Mouse (Mus musculus) thymus, postnatal 0 days (tissue): ENCODE results near the gene Bglap3. TPM values are rescaled to one million over a fixed set of nuclear protein-coding genes. Genes with fewer than 3 reads are reported as not detected.

ENCODE experiments used
- DNase-seq: peaks from one replicate; pipeline ENCODE4 v3.0.0-alpha.2; 2015; ENCODE audit warnings: low spot score
- polyA plus RNA-seq: library from polyadenylated mRNA; unstranded; fragments of >200 nt; fragmentation: Nextera tagmentation; extraction: Ambion mirVana; gene quantifications from 2 replicates; pipeline ENCODE4 v1.2.1, GENCODE M21; 2015

Gene Bglap3
- polyA plus RNA-seq, 1 experiment from 2014 or later: 2.6 TPM

DNA sequence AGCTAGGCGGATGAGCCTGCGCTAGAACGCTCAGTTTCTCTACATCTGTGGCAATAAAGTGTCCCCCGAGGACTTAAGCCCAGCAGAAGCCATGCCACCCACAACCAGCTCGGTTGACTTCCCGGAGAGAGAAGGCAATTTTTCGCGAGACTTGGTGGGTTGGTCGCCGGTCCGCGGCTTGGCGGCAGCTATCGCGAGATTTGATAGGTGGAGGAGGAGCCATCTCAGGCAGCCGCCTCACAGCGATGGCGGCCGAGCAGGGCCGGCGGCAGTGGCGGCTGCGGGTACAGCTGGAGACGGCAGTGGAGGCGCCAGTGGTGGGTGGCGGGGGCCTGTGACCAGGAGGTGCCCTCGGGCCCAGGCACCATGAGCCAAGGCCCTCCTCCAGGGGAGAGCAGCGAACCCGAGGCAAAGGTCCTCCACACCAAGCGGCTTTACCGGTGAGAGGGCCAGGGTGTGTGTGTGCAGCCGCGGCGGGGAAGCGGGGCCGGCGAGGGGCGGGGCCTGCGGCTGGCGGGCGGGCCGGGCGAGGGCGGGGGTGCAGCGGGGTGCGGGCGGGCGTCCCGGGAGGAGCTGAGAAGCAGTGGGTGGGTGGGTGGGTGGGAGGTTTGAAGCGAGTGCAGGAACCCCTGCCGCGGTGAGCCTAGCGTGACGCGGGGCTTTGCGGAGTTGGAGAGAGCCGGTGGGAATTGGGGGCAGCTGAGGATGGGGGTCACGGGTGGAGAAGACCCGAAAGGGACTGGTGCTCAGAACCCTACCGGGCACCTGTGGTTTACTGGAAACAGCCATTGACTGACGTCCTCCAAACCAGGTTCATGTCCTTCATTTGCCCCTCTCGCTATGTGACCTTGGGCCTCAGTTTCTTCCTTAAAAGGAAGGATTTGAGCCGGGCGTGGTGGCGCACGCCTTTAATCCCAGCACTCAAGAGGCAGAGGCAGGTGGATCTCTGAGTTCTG, 36.2 kb downstream of the Bglap3 start, which contains the start of the genes Tmem79 and Smg5:
TSS of gene Tmem79 (minus strand) at position 91 of the 956 bp plus-strand sequence.
TSS of gene Smg5 (plus strand) at position 203 of the 956 bp plus-strand sequence.
- DNase-seq: peak; percentile 96

- DNase-seq: peak; percentile 7
These were observed 37.0 kb downstream of the Bglap3 start for GRCm38 (mm10) chr3:88335436-88336053.

DNA sequence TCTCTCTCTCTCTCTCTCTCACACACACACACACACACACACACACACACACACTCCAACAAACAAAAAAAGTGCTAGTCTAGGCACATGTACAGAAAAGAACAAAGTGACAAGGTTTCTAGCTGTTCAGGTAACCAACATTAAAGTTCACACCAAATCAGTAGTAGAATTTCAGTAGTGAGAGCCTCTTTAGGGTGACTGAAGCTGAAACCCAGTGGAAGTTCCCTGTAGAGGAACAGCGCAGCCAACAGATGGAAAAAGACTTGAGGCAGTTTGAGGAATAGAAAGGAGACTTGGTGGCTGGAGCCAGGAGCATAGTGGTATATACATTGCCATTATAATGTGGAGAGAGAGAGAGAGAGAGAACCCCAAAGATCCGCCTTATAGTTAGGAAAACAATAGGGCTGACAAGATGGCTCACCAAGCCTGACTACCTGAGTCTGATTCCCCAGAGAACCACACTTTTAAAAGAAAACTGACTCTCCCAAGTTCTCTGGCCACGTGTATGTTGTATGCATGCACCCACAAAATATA, 37.6 kb downstream of the Bglap3 start:
- DNase-seq: no peak

GRCm38 (mm10) chr3:88334029-88334658, 38.4 kb downstream of the Bglap3 start:
- no peak for DNase-seq

- peak; percentile 73 for DNase-seq
These were observed 41.3 kb downstream of the Bglap3 start for GRCm38 (mm10) chr3:88331282-88331681.

GRCm38 (mm10) chr3:88328956-88329355, 43.6 kb downstream of the Bglap3 start:
- no peak for DNase-seq

- peak; percentile 66 for DNase-seq
These were observed 47.6 kb downstream of the Bglap3 start, which contains the start of gene Glmp for GRCm38 (mm10) chr3:88324951-88325405. TSS of gene Glmp (plus strand) at chr3:88325023.

Other genes with a start within 250 kb of the Bglap3 start
- gene Mef2d, start 230.4 kb downstream of the Bglap3 start, polyA plus RNA-seq: 32.0 and 32.2 TPM in 2 replicates
- gene Rhbg, start 118.0 kb downstream of the Bglap3 start, polyA plus RNA-seq: 0.58 and 0.66 TPM in 2 replicates
- gene Gm38392, start 85.5 kb downstream of the Bglap3 start, polyA plus RNA-seq: 0.33 TPM in 1 of 2 replicates, not detected in the other
- gene Tsacc, start 75.7 kb downstream of the Bglap3 start, polyA plus RNA-seq: 15.6 and 16.2 TPM in 2 replicates
- gene Cct3, start 75.6 kb downstream of the Bglap3 start, polyA plus RNA-seq: 401 and 428 TPM in 2 replicates
- 209 and 236 TPM in 2 replicates for gene Glmp, start 47.7 kb downstream of the Bglap3 start, polyA plus RNA-seq
- 3.0 and 4.1 TPM in 2 replicates for gene Tmem79, start 36.6 kb downstream of the Bglap3 start, polyA plus RNA-seq
- 30.0 and 35.4 TPM in 2 replicates for gene Smg5, start 36.5 kb downstream of the Bglap3 start, polyA plus RNA-seq
- gene Paqr6, start 8.2 kb downstream of the Bglap3 start, polyA plus RNA-seq: 0.49 and 0.56 TPM in 2 replicates
- gene Bglap2, start 6.0 kb upstream of the Bglap3 start, polyA plus RNA-seq: 0.83 and 1.1 TPM in 2 replicates
- gene Bglap, start 11.7 kb upstream of the Bglap3 start, polyA plus RNA-seq: 0.80 and 1.2 TPM in 2 replicates
- gene Pmf1, start 37.6 kb upstream of the Bglap3 start, polyA plus RNA-seq: 144 and 151 TPM in 2 replicates
- 9.6 and 12.3 TPM in 2 replicates for gene Slc25a44, start 52.4 kb upstream of the Bglap3 start, polyA plus RNA-seq
- gene Sema4a, start 88.4 kb upstream of the Bglap3 start, polyA plus RNA-seq: 14.6 and 15.1 TPM in 2 replicates
- 40.6 and 43.8 TPM in 2 replicates for gene Lmna, start 137.2 kb upstream of the Bglap3 start, polyA plus RNA-seq
- 8.1 and 10.3 TPM in 2 replicates for gene Mex3a, start 159.7 kb upstream of the Bglap3 start, polyA plus RNA-seq
- 2.7 and 3.5 TPM in 2 replicates for gene Rab25, start 175.6 kb upstream of the Bglap3 start, polyA plus RNA-seq
- 150 and 153 TPM in 2 replicates for gene Lamtor2, start 180.3 kb upstream of the Bglap3 start, polyA plus RNA-seq
- 14.6 and 16.2 TPM in 2 replicates for gene Ubqln4, start 181.0 kb upstream of the Bglap3 start, polyA plus RNA-seq
- 206 and 212 TPM in 2 replicates for gene Ssr2, start 203.1 kb upstream of the Bglap3 start, polyA plus RNA-seq
- gene Arhgef2, start 233.2 kb upstream of the Bglap3 start, polyA plus RNA-seq: 64.2 and 94.5 TPM in 2 replicates